Mouse (Mus musculus) erythroblast, adult 5-6 weeks (primary cell): Measurements from ENCODE around the gene Gm36028. TPM values are rescaled to one million over a fixed set of nuclear protein-coding genes. Genes with fewer than 3 reads are reported as not detected.

ENCODE experiments used
- ATAC-seq: replicated peaks from 2 replicates; pipeline ENCODE4 v1.8.0; 2016; ENCODE audit warnings: moderate number of reproducible peaks, mild to moderate bottlenecking, moderate TSS enrichment, inconsistent platforms; ENCODE audit not compliant: poor library complexity, low FRiP score, severe bottlenecking
- total RNA-seq, 2 experiments: library from RNA; stranded (forward) in 1 of 2; stranded (reverse) in 1 of 2; fragments of 150-400 nt in 1 of 2; fragments of 200-764, 138-1000 nt in 1 of 2; gene quantifications; 2 replicates each; pipeline versions ENCODE4 v1.2.3 to v1.2.4; 2015 to 2017; ENCODE audit warnings: low replicate concordance in 2 of 2

The Gm36028 gene
- total RNA-seq, 2 experiments from 2014 or later, result not detected

GRCm38 (mm10) chr16:37865841-37866240 lies 4.9 kb upstream of the Gm36028 start:
- ATAC-seq, result no peak

- ATAC-seq, result no peak
These were observed 2.9 kb upstream of the Gm36028 start for GRCm38 (mm10) chr16:37863876-37864275.

- no peak for ATAC-seq
These were observed 733 bp downstream of the Gm36028 start for GRCm38 (mm10) chr16:37860213-37860612.

DNA sequence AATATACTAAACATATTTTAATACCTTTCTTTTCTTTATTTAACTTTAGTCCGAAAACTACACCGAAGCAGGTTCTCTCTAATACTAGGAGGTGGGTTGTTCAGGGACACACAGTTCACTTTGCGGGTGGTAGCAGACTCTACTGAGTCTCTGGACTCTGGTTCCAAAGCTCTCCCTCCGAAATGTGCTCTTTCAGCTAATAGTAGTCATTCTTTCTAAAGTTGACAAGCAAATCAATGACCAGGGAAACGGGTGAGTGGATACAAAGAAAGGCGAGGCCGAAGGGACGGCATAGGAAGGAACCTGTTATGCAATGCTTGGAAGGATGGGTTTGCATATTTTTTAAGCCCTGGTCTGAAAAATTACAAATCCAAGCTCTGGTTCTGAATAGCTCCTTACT lies 3.5 kb downstream of the Gm36028 start:
- no peak for ATAC-seq

- no peak for ATAC-seq
These were observed 4.6 kb downstream of the Gm36028 start for GRCm38 (mm10) chr16:37856327-37856726.

DNA sequence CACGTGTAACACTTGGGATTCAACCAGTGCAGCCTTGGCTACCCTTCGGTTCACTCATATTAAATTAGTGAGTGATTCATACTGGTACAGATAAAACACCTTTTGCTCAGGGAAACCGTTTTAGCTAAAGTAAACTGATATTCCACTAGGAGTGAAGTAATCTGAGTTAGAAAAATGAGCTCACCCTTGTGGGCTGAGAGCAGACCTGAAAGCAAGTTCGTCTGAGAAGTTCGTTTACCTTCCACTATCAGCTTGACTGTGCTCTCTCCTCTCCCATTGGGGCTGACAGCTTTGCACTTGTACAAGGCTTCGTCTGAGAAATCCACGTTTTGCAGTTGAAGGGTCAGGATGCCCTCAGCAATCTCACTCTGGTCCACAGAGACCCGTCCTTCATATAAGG lies 5.4 kb downstream of the Gm36028 start:
- ATAC-seq, result no peak

DNA sequence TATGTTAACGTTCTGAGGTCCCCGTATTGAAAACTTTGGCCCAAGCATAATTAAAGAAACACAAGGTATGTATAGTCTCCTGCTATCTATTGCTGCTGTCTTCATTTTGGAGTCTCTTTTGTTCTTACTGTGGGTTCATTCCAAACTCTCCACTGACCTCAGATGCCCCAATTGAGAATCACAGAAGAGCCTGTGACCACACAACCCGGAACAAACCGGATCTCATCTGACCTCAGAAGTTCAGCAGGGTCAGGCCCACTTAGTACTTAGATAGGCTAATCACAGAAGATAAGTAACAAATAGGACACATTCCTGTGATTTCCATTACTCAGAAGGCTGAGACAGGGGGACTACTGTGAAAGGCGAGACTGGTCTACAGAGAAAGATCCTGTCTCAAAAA lies 6.4 kb downstream of the Gm36028 start:
- ATAC-seq, result no peak

GRCm38 (mm10) chr16:37854054-37854453 lies 6.9 kb downstream of the Gm36028 start:
- no peak for ATAC-seq

DNA sequence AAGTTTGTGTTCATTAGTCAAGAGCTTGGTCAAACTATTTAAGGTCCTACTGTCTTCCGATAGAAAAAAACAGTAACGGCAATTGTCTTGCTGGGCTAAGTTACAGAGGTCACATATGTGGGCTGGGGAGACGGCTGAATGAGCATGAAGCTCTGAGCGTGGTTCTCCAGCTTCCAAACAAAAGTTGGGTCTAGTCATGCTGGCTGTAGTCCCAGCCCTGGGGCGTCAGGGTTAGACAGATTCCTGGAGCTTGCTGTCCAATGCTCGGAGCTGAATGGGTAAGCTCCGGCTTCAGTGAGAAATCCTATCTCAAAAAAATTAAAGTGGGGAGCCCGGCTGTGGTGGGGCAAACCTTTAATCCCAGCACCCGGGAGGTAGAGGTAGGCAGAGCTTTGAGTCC lies 7.7 kb downstream of the Gm36028 start:
- ATAC-seq, result no peak

- no peak for ATAC-seq
These were observed 9.6 kb downstream of the Gm36028 start for GRCm38 (mm10) chr16:37851366-37851765.

DNA sequence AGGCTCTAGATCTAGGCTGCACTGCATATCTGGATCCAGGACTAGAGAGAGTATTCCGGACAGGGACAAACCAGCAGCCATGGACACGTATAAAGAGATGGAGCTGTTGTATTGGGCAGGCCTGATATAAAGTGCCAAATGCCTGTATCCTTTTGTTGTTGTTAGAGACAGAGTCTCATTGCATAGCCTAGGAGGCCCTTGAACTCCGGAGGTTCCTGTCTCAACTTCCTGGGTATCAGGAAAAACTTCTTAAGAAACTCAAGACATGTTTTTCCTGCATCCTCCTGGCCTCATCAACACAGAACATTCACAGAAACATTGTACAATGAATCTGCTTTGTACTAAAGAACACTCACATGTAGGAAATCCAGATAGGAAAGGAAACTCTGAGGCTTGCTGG lies 13.9 kb downstream of the Gm36028 start:
- ATAC-seq, result no peak

- no peak for ATAC-seq
These were observed 15.6 kb downstream of the Gm36028 start for GRCm38 (mm10) chr16:37845202-37845925.

DNA sequence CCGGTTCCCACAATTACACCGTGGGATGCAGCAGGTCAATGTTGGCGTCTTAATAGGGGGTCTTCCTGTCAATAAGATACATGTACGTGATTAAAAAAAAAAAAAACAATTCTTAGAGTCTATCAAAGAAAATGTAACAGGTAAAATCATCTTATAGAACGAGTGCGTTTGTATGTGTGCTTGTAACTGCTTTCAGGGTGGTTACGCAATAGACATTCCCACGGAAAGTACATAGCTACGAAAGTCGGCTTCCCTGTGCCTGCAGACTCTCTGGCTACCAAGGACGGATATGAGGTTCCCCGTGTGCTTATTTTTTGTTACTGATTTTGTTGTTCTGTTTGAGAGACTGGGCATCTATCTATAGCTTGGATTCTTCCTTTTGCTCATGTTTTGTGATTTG lies 17.2 kb downstream of the Gm36028 start:
- ATAC-seq, result no peak

DNA sequence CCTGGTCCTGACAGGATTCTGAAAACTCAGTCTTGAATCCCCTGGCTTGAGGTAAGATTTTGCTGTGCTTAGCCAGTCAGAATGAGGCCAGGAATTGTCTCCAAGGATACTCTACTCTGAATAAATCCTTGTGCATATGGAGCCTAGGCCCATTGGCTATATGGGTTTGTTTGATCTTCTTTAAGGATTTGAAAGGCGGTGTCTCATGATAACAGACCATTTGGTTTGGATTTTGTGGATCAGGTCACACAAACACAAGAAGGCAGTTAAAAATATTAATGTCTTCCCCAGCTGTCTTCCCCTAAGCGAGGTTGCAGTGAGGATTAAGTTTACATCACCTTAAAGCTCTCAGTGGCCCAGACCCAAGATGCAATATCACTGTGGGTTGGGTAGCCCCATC lies 18.5 kb downstream of the Gm36028 start:
- no peak for ATAC-seq

DNA sequence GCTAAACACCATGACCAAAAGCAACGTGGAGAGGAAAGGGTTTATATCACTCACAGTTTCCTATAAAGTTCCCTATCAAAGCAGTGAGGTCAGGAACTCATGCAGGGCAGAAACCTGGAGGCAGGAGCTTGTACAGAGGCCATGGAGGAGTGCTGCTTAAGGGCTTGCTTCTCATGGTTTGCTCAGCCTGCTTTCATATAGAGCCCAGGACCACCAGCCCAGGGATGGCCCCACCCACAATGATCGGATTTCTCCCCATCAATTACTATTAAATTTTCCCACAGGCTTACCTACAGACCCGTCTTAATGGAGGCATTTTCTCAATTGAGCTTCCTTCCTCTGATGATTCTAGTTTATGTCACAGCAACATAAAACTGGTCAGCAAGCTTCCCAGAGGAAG lies 23.4 kb downstream of the Gm36028 start:
- no peak for ATAC-seq

GRCm38 (mm10) chr16:37831041-37831440 lies 29.9 kb downstream of the Gm36028 start:
- ATAC-seq, result no peak

DNA sequence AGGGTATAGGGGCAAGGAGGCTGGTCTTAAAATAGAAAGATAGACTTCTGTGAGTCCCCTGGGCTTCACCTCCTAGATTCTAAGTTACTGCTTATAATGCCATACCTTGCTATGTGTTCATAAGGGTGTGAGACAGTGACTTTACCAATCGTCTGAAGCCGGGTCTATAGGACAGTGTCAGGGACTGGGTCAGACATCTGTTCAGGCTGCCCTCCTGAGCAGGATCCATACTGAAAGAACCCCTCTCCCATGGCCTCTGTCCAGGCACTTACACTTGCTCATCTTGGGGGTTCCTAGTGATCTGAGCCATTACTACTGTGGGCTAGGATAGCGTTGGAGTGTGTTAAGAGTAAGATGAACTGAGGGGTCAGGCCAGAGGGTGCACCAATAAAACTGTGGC lies 34.7 kb downstream of the Gm36028 start:
- ATAC-seq, result no peak

DNA sequence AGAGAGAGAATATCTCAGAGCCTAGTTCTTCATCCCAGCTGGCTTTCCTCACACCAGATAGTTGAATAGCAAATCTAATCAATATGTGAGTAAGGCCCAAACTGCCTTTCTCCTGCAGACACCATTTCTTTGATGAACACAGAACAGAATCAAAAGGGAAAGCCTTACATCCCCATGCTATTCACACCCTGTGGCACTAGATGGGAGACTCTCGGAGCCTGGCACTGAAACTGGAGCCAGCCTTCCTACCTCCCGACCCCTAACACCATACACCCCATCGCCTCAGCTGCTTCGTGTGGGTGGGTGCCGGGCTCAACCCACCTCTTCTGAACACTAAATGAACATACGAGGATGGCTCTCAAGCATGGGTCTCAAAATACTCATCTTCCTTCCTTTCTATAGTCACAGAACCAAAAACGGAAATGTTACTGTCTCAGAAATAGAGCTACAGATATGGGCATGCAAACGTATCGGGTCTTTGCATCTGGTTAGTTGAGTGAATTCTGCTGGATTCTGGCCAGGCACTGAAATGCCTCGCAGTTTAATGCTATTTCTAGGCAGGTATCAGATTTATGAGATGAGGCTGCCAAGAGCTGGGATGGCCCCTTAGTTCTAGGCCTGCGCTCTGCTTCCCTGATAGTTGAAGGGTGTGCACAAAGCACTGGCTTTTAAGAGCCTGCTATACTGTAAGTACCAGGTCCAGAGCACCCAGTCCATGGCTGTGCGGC lies 36.0 kb downstream of the Gm36028 start:
- ATAC-seq, result no peak

DNA sequence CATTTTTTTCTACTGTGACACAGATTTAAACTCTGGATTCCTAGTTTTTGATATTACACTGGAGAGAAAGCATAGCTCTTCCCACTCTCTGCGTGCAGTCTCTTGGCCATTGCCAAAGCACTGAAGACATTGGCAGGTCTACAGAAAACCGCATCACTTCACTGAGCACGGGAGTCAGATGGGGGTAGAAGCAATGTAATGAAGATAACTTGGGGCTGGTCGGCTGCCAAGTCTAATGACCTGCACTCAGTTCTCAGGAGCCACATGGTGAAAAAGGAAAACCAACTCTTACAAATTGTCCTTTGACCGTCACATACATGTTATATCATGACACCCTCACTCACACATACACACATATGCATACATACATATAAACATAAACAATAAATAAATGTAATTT lies 37.0 kb downstream of the Gm36028 start:
- no peak for ATAC-seq

DNA sequence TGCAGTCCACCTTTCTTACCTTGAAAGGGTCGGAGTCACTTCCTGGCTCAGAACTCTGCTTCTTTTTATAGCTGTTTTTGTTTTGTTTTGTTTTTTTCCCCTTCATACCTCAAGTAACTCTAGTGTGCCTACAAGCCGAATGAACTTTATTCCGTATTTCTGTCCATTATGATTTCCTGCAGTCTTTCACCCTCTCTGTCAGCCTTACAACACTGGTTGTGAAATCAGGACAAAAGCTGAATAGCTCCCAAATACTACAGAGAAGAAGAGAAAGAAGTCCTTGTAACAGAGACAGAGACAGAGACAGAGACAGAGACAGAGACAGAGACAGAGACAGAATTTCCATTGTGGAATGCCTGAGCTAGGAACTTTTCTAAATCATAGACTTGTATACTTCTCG lies 43.0 kb downstream of the Gm36028 start:
- no peak for ATAC-seq

DNA sequence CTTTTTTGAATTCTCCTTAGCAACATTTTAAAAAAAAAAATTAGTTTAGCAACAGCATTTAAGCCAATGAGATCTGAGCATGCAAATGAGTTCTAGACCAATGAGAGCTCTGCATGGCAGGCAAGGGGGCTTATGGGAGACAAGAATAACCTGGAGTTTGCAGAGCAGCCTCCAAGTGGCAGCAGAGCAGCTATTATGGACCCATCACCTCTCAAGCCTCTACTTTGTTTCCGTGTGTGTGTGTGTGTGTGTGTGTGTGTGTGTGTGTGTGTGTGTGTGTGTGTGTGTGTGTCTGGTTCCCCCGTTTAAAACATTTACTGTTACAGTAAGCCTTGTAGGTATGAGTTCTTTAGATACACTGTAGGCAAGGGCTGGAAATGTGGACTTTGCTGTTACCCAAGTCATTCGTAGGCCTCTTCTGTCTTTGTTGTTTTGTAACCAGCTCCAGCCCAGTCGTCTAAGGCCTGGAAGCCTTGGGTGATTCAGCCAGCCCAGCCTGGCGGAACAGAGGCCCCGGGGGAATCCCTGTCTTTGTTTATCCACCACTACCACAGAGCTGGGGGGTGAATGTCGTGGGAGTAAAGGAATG lies 46.5 kb downstream of the Gm36028 start:
- no peak for ATAC-seq
